Mouse (Mus musculus) heart, postnatal 25 days (tissue): ENCODE results near the gene BC024978. TPM values are rescaled to one million over a fixed set of nuclear protein-coding genes. Genes with fewer than 3 reads are reported as not detected.

Experiments
- DNase-seq: peaks from one replicate; pipeline ENCODE4 v3.0.0; 2022; ENCODE audit warnings: low spot score
- intact Hi-C: fragments of 180-260 bp; cut with DNase I; formaldehyde crosslinking; loops from one replicate; pipeline ENCODE4 v1.15.1; 2025
- total RNA-seq, 2 experiments: library from RNA; stranded (reverse); gene quantifications; 2 replicates each; pipeline ENCODE4 v1.2.3; 2021

Gene BC024978
- total RNA-seq, result 10 to 100 TPM; 13.9 to 15.8 TPM

DNA sequence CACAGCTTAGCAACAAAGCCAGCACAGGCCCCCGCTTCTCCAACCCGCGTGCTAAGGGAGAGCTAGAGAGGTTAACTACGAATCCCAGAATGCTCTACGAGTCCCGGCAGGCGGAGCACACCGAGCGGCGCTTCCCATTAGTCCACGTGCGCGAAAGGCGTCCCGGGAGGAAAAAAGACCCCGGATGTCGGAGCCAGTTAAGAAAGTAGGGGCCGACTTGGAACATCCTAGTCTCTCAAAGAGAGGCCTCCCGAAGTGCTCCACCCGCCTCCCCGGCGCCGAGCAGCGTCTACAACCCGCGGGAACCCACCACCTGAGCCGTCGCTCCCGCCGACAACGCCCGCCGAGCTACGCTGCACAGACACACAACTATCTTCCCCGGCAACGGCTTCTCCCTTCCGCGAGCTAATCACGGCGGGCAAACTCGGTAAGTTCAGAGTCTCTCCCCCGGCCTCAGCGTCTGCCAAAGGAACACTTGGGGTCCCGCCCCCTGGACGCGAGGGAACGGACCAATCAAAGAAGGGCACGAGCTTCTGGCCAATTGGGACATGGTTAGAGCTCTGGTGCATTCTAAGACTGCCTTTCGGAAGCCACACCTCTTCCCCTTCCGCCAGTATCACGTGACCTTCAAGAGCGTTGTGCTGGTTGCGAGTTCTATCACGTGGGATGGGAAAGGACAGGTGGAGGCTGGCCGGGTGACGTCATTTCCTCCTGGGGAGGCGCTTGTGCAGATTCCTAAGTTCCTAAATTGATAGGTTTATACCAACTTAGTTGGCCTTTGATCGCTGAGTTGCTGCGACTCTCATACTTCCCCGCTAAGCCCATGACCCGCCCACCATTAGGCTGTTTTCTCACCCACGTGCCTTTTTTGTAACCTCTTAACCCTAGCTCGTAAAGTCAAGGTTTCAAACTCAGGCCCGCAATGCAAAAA, at the start of gene BC024978, which contains the start of gene Snrpa:
BC024978 (plus strand) TSS at position 101 of the 931 bp plus-strand sequence.
Snrpa (minus strand) TSS at position 591 of the 931 bp plus-strand sequence.
- intact Hi-C loops, result no loop called here
- peak; percentile 98 for DNase-seq

GRCm38 (mm10) chr7:27153205-27153764, 42.3 kb upstream of the BC024978 start, which contains the start of gene Cyp2t4:
TSS of gene Cyp2t4 (plus strand) at chr7:27153714.
- peak; percentile 49 for DNase-seq
- intact Hi-C loops, result no loop called here

DNA sequence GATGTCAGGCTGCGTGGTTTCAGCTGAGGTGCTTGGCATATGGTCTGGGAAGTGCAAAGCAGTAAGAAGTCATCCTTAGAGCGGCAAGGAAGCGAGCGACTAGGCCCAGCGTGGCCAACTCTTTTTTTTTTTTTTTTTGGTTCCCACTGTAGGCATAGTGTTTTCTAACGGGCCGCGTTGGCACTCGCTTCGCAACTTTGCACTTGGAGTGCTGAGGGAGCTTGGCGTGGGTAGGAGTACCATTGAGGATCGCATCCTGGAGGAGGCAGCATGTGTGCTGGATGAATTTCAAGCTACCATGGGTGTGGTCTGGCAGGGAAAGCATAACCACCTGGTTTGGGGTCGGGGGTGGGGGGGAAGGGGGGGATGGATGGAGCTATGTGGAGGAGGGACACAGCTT, 39.6 kb upstream of the BC024978 start:
- intact Hi-C loops, result loop anchor here (5.0 kb wide), 1 partner anchor 121 kb away; no protein-coding TSS in a partner anchor
- DNase-seq, result no peak

- intact Hi-C loops, result loop anchor here (5.0 kb wide), 1 partner anchor 119 kb away; no protein-coding TSS in a partner anchor
- no peak for DNase-seq
Observed at GRCm38 (mm10) chr7:27158171-27158570, 37.4 kb upstream of the BC024978 start.

- intact Hi-C loops, result loop anchor here (5.0 kb wide), 1 partner anchor 118 kb away; no protein-coding TSS in a partner anchor
- DNase-seq, result no peak
Observed at GRCm38 (mm10) chr7:27159256-27159655, 36.3 kb upstream of the BC024978 start.

GRCm38 (mm10) chr7:27159882-27160281, 35.7 kb upstream of the BC024978 start:
- intact Hi-C loops, result loop anchor here (5.0 kb wide), 1 partner anchor 117 kb away; no protein-coding TSS in a partner anchor
- peak; percentile 79 for DNase-seq

GRCm38 (mm10) chr7:27160921-27161320, 34.7 kb upstream of the BC024978 start:
- DNase-seq, result no peak
- intact Hi-C loops, result no loop called here

DNA sequence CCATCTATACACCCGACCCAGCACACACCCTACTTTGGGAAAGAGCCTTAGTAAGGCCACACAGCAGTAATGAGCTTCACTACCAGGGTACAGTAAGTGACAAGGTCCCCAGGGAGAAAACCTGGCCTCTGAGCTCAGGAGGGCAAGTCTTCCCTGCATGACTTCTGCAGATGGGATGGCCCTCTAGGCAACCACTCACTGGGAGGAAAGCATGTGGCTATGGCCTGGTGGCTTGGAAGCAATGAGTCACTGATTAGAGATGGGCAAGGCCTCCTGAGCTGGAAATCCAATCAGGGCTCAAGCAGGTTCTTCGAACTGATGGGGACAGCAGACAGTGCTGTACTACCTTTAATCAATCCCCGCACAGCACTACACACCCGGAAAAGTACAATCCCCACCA, 33.8 kb upstream of the BC024978 start:
- intact Hi-C loops, result no loop called here
- DNase-seq, result no peak

GRCm38 (mm10) chr7:27162780-27163449, 32.7 kb upstream of the BC024978 start:
- no peak for DNase-seq
- intact Hi-C loops, result no loop called here

DNA sequence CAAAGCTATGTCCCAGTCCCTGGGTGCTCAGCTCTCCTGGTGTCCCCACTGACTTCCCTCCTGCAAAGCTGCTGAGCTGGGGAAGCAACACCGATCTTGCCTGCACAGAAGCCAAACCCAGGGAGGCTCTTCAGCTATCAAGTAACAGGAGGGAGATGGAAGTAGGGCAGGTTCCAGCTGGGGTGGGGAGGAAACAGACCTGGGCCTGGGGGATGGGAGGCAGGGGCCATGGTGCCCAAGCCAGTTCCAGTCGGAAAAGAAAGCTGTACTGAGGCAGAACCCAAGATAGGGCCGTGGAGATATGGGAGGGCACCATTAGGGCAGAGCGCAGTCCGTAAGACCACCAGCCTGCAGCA, 32.2 kb upstream of the BC024978 start:
- intact Hi-C loops, result no loop called here

GRCm38 (mm10) chr7:27164112-27164947, 31.3 kb upstream of the BC024978 start:
- intact Hi-C loops, result no loop called here
- no peak for DNase-seq

More for the DNA sequence above, 32.2 kb upstream of the BC024978 start:
- no peak for DNase-seq

DNA sequence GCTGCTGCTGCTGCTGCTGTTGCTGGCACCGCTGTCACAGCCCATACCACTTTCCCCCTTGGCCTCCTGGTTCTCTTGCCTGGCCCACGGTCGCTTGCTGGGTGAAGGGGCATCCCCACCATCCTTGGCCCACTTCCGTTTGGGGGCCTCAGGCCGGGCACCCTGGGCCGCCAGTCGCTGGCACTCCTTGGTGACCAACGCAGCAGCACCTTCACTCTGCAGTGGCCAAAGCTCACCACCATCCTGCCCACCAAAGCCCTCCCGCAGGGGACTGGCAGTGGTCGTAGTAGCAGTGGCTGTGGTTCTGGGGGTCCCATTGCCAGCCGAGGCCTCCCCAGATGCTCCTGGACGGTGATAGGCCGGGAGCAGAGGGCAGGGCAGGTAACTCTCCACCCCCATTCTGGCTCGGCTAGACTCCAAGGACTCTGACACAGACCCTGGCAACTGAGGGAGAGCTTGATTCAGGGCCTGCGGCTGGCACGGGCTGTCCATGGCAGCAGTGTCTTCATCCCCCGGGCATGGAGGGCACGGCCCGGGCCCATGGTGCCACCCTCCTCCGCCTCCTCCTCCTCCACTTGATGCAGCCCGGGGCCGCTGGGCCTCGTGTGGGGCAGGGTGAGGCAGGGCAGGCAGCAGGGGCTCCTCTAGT, 30.4 kb upstream of the BC024978 start:
- intact Hi-C loops, result no loop called here

GRCm38 (mm10) chr7:27165696-27166095, 29.9 kb upstream of the BC024978 start:
- intact Hi-C loops, result no loop called here
- DNase-seq, result no peak

More for the DNA sequence above, 30.4 kb upstream of the BC024978 start:
- no peak for DNase-seq

- DNase-seq, result peak; percentile 85
- intact Hi-C loops, result no loop called here
Observed at GRCm38 (mm10) chr7:27166229-27166613, 29.4 kb upstream of the BC024978 start.

- DNase-seq, result peak; percentile 91
- intact Hi-C loops, result no loop called here
Observed at GRCm38 (mm10) chr7:27166614-27167474, 28.7 kb upstream of the BC024978 start, which contains the start of gene Egln2. TSS of gene Egln2 (minus strand) at chr7:27166802.

DNA sequence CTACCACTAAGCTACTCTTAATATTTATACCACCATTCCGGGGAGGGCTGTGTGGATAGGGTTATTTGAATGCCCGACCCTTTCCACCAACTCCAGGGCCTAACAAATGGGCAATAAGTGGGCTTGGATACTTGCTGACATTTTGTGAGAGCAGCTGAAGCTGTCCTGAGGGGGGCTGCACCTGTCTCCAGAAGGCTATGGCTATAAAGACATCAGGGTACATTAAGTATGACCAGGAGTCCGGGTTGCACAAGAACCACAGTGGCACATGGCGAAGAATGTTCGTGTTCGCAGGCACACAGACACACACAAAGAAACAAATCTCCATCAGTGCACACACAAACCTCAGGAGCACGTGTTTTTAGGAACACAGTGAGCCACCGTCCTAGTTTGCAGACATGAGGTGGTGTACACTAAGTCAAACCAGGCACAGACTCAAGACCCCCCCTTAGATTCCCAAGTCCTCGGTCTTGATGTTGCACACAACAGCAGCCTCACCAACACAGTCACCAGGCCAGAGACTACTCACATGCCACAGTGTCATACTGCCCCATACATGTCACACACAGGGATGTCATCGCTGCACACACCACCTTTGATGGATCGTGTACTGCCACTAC, 28.0 kb upstream of the BC024978 start:
- intact Hi-C loops, result no loop called here
- DNase-seq, result no peak

DNA sequence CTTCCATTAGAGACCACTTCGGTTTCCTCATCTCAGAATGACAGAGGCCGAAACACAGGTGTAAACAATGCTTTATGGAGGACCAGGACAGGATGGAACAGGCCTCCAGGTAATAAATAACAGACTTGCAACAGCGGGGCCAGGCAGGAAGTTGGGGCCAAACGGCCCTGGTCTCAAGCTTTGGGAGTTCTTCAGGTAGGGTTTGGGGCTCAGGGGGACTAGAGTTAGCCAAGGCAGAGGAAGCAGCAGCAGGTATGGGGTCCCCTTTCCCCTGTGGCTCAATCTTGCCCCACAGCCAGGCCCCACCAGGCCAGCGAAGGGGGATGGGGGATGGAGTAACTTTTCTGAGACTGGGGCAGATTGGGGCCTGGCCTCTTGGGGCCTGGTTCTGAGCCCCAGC, 27.2 kb upstream of the BC024978 start:
- DNase-seq, result no peak
- intact Hi-C loops, result no loop called here

DNA sequence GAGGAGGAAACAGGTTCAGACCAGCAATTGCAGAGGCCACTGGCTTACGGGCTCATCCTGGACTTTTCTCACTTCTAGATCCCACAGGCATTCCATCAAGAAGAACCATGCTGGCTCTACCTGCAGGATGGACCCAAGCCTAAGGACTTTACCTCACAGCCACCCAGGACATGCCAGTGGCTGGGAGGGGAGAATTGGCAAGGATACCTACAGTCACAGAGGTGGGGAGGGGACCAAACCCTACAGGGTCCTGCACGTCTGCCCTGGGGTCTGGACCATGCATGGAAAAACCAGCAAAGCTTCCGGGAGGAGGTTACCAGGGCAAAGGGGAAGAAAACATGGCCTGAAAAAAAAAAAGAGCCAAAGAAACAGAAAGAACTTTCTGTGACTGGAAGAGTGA, 24.6 kb upstream of the BC024978 start:
- intact Hi-C loops, result no loop called here
- no peak for DNase-seq
